Mouse (Mus musculus) bone marrow, adult 2 months (tissue): ENCODE measurements around the gene Rtp3. TPM values are rescaled to one million over a fixed set of nuclear protein-coding genes. Genes with fewer than 3 reads are reported as not detected.

Experiments used
- H3K27ac ChIP-seq: fragments of 200-500 bp; 2 replicates; pipeline ENCODE4 v1.5.1; 2012; ENCODE audit warnings: low read depth, mild to moderate bottlenecking, control low read depth, inconsistent platforms, low read length; ENCODE audit not compliant: control insufficient read depth, poor library complexity, insufficient read depth
- H3K4me1 ChIP-seq: fragments of 200-500 bp; 2 replicates; pipeline ENCODE4 v1.6.1; 2011; ENCODE audit warnings: low read length; ENCODE audit not compliant: control insufficient read depth, insufficient read depth
- H3K4me3 ChIP-seq: fragments of 200-500 bp; replicated peaks from 2 replicates; pipeline ENCODE3; 2011; ENCODE audit warnings: mild to moderate bottlenecking, low read depth, low read length, control low read depth; ENCODE audit not compliant: control insufficient read depth
- CTCF ChIP-seq: fragments of 200-500 bp; IDR thresholded peaks from 2 replicates; pipeline ENCODE4 v1.5.1; 2011; ENCODE audit warnings: low read length, control low read depth; ENCODE audit not compliant: control insufficient read depth, insufficient read depth
- POLR2A ChIP-seq: fragments of 200-500 bp; IDR thresholded peaks from 2 replicates; pipeline ENCODE4 v1.6.1; 2011; ENCODE audit warnings: low read depth, mild to moderate bottlenecking, control low read depth, low read length, borderline replicate concordance; ENCODE audit not compliant: control insufficient read depth
- WGBS: fragments of 180-500 bp; shearing (Covaris S2); methylation state at CpG from one replicate; pipeline ENCODE4 v1.1.7; 2018; 5-methylcytosine and 5-hydroxymethylcytosine counted together
- polyA plus RNA-seq: library from polyadenylated mRNA; stranded (reverse); fragments of >200 nt; gene quantifications from 2 replicates; pipeline ENCODE4 v1.2.4, GENCODE M21; 2011; ENCODE audit warnings: low replicate concordance; ENCODE audit not compliant: missing spikeins, insufficient read depth, insufficient read length

The Rtp3 gene
- polyA plus RNA-seq, 1 experiment: 0.75 TPM

DNA sequence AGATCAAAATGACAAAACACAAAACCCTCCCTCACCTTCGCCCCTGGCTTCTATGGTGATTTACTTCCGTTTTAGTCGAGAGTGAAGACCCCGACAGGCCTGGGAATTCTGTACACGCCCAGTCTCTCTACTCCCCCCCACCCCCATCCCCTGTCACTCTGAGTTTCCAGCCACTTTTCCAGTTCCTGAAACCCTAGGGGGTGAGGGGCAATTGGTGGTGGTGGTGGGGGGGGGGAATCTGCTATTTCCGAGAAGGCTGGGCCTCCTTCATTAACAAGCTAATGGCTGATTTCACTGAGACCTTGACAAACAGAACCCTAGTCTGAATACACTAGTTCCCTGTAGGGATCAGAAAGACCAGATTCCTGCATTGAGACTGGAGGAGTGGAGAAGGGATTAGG lies 43.1 kb downstream of the Rtp3 start:
- no peak overlapping the region for H3K27ac ChIP-seq
- no peak overlapping the region for H3K4me3 ChIP-seq
- WGBS: 73% methylated on average over 6 of the region's 6 CpGs
- H3K4me1 ChIP-seq: peaks cover 2% of the 10 kb centered on the region; the same call in 1 of the 2 replicates
- TF ChIP-seq POLR2A (no peak), CTCF (no peak)

DNA sequence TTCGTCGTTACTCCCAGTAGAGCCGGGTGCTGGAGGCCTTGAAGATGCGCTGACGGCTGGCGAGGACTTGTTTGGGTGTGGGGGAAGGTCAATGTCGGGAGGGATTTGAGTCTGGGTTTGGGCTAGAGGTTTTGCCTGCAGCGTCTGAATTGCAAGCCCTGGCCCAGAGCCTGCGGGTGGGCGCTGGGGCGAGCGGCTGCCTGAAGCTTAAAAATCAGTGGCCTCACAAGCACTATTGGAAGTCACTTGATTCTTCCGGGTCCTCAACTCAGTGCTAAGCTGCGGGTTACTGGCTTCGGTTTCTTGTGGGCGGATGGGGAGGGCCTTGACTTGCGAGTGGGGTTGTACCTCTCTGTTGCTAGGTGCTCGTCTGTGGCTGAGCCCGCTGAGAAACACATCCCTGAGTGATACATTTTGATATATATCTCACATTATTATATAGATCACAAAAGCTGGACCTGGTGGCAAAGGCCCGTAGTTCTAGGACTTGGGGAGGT lies 43.8 kb downstream of the Rtp3 start:
- H3K4me3 ChIP-seq: no peak overlapping the region

DNA sequence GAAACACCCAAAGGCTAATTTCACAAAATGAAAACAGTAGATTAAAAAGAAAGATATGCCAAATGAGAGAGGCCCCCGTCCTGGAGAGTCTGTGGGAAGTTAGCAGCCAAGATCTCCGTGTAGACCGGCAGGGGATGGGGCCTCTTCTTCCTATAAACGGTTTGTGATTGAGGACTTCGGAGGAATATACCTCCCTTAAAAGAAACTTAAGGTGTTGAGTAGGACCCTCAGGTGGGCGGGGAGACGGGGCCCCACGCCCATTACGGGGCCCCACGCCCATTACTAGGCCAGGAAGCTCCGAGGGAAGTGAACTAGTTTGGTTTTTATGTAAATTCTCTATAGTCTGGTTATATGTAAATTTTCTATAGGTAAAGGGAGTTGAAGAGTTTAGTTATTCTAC lies 44.5 kb downstream of the Rtp3 start, which contains the start of gene Tdgf1:
Gene Tdgf1 (minus strand): TSS at position 233 of the 400 bp plus-strand sequence.
- WGBS: 18% methylated on average over 11 of the region's 11 CpGs
- no peak within 1 kb of the TSS for H3K27ac ChIP-seq
- H3K4me1 ChIP-seq: no peaks in the 10 kb centered on the region; the same call in 1 of the 2 replicates
- no peak for TF ChIP-seq POLR2A
- no peak for TF ChIP-seq CTCF
- H3K4me3 ChIP-seq: no peak within 1 kb of the TSS

More for the DNA sequence above, 43.8 kb downstream of the Rtp3 start:
- 32% methylated on average over 20 of the region's 20 CpGs for WGBS
- H3K27ac ChIP-seq: no peak overlapping the region
- no peaks in the 10 kb centered on the region; the same call in 1 of the 2 replicates for H3K4me1 ChIP-seq
- TF ChIP-seq POLR2A (no peak), CTCF (no peak)

DNA sequence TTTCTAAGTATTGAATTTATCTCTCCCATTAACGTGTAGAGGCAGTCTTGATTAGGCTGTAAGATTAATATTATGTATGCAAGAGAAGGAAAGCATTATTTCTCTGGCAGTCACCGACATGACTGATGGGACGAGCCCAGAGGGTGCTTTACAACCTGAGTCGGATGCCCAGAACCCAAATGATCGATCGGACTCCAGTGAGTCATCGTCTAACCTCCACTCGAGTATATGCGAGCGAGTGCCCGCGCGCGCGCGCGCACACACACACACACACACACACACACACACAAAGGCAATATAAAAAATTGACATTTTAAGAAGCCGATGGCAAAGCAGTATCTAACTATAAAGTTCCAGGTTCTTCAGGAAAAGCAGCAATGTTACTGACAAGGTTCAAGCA lies 45.0 kb downstream of the Rtp3 start:
- no peak overlapping the region for H3K4me3 ChIP-seq
- H3K27ac ChIP-seq: no peak overlapping the region
- TF ChIP-seq POLR2A: no peak
- TF ChIP-seq CTCF: no peak
- H3K4me1 ChIP-seq: no peaks in the 10 kb centered on the region
- 29% methylated on average over 18 of the region's 18 CpGs for WGBS

DNA sequence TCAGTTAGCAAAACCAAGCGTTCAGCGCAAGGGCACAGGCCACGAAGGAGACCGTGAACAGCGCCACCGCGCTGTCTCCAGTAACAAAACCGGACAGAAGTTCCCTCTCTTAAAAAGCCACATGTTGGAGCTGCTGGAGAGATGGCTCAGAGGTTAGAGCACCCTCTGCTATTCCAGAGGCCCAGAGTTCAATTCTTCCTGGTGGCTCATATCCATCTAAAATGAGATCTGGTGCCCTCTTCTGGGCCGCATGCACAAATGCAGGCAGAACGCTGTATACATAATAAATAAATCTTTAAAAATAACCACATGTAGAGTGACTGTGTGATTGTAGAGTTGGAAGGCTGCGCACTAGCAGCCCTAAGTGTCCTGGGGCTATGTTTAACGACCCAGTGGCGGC lies 46.1 kb downstream of the Rtp3 start:
- Histone ChIP-seq H3K4me3 (no peak overlapping the region), H3K4me1 (no peaks in the 10 kb centered on the region), H3K27ac (no peak overlapping the region)
- TF ChIP-seq POLR2A (no peak), CTCF (no peak)
- 48% methylated on average over 13 of the region's 13 CpGs for WGBS

DNA sequence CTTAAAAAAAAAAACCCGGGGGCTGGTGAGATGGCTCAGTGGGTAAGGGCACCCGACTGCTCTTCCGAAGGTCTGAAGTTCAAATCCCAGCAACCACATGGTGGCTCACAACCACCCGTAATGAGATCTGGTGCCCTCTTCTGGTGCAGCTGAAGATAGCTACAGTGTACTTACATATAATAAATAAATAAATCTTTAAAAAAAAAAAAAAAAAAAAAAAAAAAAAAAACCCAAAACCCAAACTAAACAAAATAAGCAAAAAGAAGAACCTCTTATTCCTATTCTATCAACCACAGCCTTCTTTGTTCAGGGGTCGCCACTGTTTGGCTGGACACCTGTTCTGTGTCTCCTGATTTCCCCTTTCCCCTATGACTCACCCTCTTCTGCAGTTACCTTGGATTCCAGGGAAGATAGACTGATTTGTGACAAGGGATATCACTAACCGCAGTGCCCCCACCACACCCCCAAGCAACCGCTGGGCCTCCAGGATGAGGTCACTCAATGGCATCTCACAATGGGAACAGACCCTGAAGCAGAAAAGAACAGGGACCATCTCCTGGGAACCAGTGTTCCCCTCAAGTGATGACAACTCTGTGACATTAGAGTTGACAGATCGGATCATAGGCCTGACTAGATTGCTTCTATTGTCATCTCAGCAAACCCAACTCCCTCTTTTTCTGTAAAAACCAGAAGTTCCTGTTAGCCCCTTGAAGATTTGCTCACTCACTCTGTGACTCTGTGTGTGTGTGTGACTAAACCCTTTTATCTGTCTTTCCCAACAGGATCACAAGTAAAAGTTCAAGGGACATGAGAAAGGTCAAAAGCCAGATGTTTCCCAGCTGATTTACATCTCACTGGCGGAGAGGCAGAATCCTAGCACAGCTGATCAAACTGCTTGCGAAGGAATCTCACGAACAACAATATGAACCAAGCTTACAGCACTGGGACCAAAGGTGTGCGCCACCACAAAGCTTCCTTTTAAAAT lies 52.6 kb downstream of the Rtp3 start:
- H3K4me1 ChIP-seq: no peaks in the 10 kb centered on the region
- TF ChIP-seq CTCF: no peak
- no peak for TF ChIP-seq POLR2A
- H3K4me3 ChIP-seq: no peak overlapping the region
- H3K27ac ChIP-seq: no peak overlapping the region
- WGBS: 73% methylated on average over 12 of the region's 12 CpGs

DNA sequence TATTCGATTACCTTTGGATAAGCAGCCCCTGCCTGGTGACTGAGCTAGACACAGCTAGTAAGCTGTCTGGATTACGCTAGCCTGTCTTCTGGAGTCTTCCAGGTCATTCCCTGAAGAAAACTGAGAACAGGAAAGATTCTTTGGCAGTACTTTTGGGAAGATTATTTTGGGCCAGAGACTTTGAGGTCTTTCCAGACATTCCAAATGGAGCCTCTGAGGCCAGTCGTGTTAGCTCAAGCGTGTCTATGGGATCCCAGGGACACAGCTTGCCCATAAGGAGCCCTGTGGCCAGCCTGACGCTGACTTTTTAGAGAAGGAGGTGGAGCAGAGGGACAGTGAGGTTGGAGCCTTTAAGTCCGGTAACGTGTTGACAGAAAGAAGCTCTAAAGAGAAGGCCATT lies 54.4 kb downstream of the Rtp3 start:
- TF ChIP-seq CTCF: no peak
- no peak for TF ChIP-seq POLR2A
- WGBS: 82% methylated on average over 7 of the region's 7 CpGs

More for the DNA sequence above, 54.4 kb downstream of the Rtp3 start:
- no peak overlapping the region for H3K27ac ChIP-seq
- no peaks in the 10 kb centered on the region for H3K4me1 ChIP-seq
- no peak overlapping the region for H3K4me3 ChIP-seq

Other genes with a start within 250 kb of the Rtp3 start
- gene Myl3, start 248.7 kb downstream of the Rtp3 start, polyA plus RNA-seq: 2.2 and 4.2 TPM in 2 replicates
- gene Pth1r, start 243.4 kb downstream of the Rtp3 start, polyA plus RNA-seq: 9.1 and 10.1 TPM in 2 replicates
- not detected in 2 replicates for gene Prss42, start 192.4 kb downstream of the Rtp3 start, polyA plus RNA-seq
- gene Prss44, start 176.6 kb downstream of the Rtp3 start, polyA plus RNA-seq: not detected in 2 replicates
- gene Prss43, start 163.9 kb downstream of the Rtp3 start, polyA plus RNA-seq: not detected in 2 replicates
- gene Prss45, start 156.0 kb downstream of the Rtp3 start, polyA plus RNA-seq: not detected in 2 replicates
- gene Prss46, start 146.1 kb downstream of the Rtp3 start, polyA plus RNA-seq: not detected in 2 replicates
- 5.1 and 6.9 TPM in 2 replicates for gene Prss50, start 132.6 kb downstream of the Rtp3 start, polyA plus RNA-seq
- gene Als2cl, start 110.7 kb downstream of the Rtp3 start, polyA plus RNA-seq: 5.3 and 8.5 TPM in 2 replicates
- gene Tmie, start 110.5 kb downstream of the Rtp3 start, polyA plus RNA-seq: 0.81 and 1.2 TPM in 2 replicates
- gene Fam240a, start 73.7 kb downstream of the Rtp3 start, polyA plus RNA-seq: not detected in 2 replicates
- 46.1 TPM in 1 of 2 replicates, not detected in the other for gene Tdgf1, start 44.4 kb downstream of the Rtp3 start, polyA plus RNA-seq
- gene Lrrc2, start 39.0 kb downstream of the Rtp3 start, polyA plus RNA-seq: 2.5 TPM in 1 of 2 replicates, not detected in the other
- gene Ltf, start 28.7 kb upstream of the Rtp3 start, polyA plus RNA-seq: 633 and 1,953 TPM in 2 replicates
- gene Ccrl2, start 66.9 kb upstream of the Rtp3 start, polyA plus RNA-seq: 9.2 and 10.4 TPM in 2 replicates
- 48.1 and 88.3 TPM in 2 replicates for gene Lrrfip2, start 127.0 kb upstream of the Rtp3 start, polyA plus RNA-seq